Mouse (Mus musculus) gastrocnemius, postnatal 14 days (tissue): ENCODE data around the gene G2e3. TPM values are rescaled to one million over a fixed set of nuclear protein-coding genes. Genes with fewer than 3 reads are reported as not detected.
A peak's percentile ranks its signal among the peaks of the same experiment; 100 is the strongest.

Source experiments
- DNase-seq: peaks from one replicate; pipeline ENCODE4 v3.0.0; 2021; ENCODE audit warnings: mixed read lengths
- intact Hi-C: fragments of 180-260 bp; cut with DNase I; formaldehyde crosslinking; loops from one replicate; pipeline ENCODE4 v1.15.1; 2025; ENCODE audit warnings: low total_unique reads
- long read RNA-seq, 2 experiments: library from polyadenylated mRNA; stranded (forward); transcript quantifications; one replicate each; pipeline ENCODE4 v2.0.0; 2021
- total RNA-seq, 2 experiments: library from RNA; stranded (reverse); gene quantifications; 2 replicates each; pipeline ENCODE4 v1.2.3; 2021

G2e3 gene
- total RNA-seq: 1 to 10 TPM; 2.7 to 3.6 TPM
- long read RNA-seq, experiment 1: 0 reads
- long read RNA-seq, experiment 2, full-length matches to known transcripts: 4 of 4 reads
- long read RNA-seq, experiment 2, partial matches to known transcripts: 0 of 4 reads
- long read RNA-seq, experiment 2, other reads (novel, unspliced or antisense): 0 of 4 reads

- peak; percentile 91 for DNase-seq
- intact Hi-C loops: no loop called here
These were observed at the start of gene G2e3 for GRCm38 (mm10) chr12:51347988-51348697. TSS of gene G2e3 (plus strand) at chr12:51348061.

- DNase-seq: no peak
- intact Hi-C loops: no loop called here
These were observed 24.3 kb upstream of the G2e3 start for GRCm38 (mm10) chr12:51323604-51324003.

GRCm38 (mm10) chr12:51326819-51327218 lies 21.0 kb upstream of the G2e3 start:
- intact Hi-C loops: no loop called here
- DNase-seq: no peak

GRCm38 (mm10) chr12:51337014-51337413 lies 10.8 kb upstream of the G2e3 start:
- intact Hi-C loops: no loop called here
- DNase-seq: no peak

- intact Hi-C loops: no loop called here
- no peak for DNase-seq
These were observed 1.7 kb upstream of the G2e3 start for GRCm38 (mm10) chr12:51346121-51346520.

- DNase-seq: no peak
- intact Hi-C loops: no loop called here
These were observed 787 bp downstream of the G2e3 start for GRCm38 (mm10) chr12:51348698-51348998.

GRCm38 (mm10) chr12:51355296-51355695 lies 7.4 kb downstream of the G2e3 start:
- no peak for DNase-seq

GRCm38 (mm10) chr12:51361294-51361693 lies 13.4 kb downstream of the G2e3 start:
- no peak for DNase-seq
- intact Hi-C loops: no loop called here

More at GRCm38 (mm10) chr12:51355296-51355695, 7.4 kb downstream of the G2e3 start:
- intact Hi-C loops: no loop called here

GRCm38 (mm10) chr12:51362898-51363297 lies 15.0 kb downstream of the G2e3 start:
- no peak for DNase-seq
- intact Hi-C loops: no loop called here

GRCm38 (mm10) chr12:51368504-51368903 lies 20.6 kb downstream of the G2e3 start:
- no peak for DNase-seq
- intact Hi-C loops: no loop called here

GRCm38 (mm10) chr12:51377003-51377887 lies 29.4 kb downstream of the G2e3 start, which contains the start of gene Scfd1:
TSS of gene Scfd1 (plus strand) at chr12:51377510.
- peak; percentile 94 for DNase-seq
- intact Hi-C loops: no loop called here

GRCm38 (mm10) chr12:51377888-51378190 lies 30.0 kb downstream of the G2e3 start:
- intact Hi-C loops: no loop called here
- DNase-seq: no peak

- no peak for DNase-seq
- intact Hi-C loops: loop anchor here (10.0 kb wide), 1 partner anchor 365 kb away; no protein-coding TSS in a partner anchor
These were observed 52.0 kb downstream of the G2e3 start for GRCm38 (mm10) chr12:51399871-51400270.

- DNase-seq: no peak
- intact Hi-C loops: no loop called here
These were observed 54.3 kb downstream of the G2e3 start for GRCm38 (mm10) chr12:51402060-51402698.

GRCm38 (mm10) chr12:51403987-51404586 lies 56.2 kb downstream of the G2e3 start:
- intact Hi-C loops: no loop called here
- no peak for DNase-seq

- DNase-seq: no peak
- intact Hi-C loops: no loop called here
These were observed 63.5 kb downstream of the G2e3 start for GRCm38 (mm10) chr12:51411362-51411761.
